Mouse (Mus musculus): ENCODE results near the gene Ak2. TPM values are rescaled to one million over a fixed set of nuclear protein-coding genes. Genes with fewer than 3 reads are reported as not detected.

Gene Ak2
- polyA plus RNA-seq, 1 experiment from 2014 or later = 138 TPM

GRCm38 (mm10) chr4:128984600-128984999, 7.2 kb upstream of the Ak2 start:
- Histone ChIP-seq H3K4me3 (ENCODE audit: low read depth, low read length) (no peak overlapping the region), H3K27ac (replicated peaks) (no peak overlapping the region), H3K4me2 (replicated peaks; ENCODE audit: low read depth) (no peak overlapping the region), H3K36me3 (ENCODE audit: control insufficient read depth, insufficient read depth, low read length) (no peaks in the 10 kb centered on the region), H3K27me3 (ENCODE audit: control insufficient read depth, insufficient read depth, low read length) (no peaks in the 10 kb centered on the region), H3K4me1 (replicated peaks; ENCODE audit: control insufficient read depth, insufficient read depth) (no peaks in the 10 kb centered on the region), H3K9ac (ENCODE audit: low read length) (no peak overlapping the region), H3K9me3 (ENCODE audit: control insufficient read depth, low read length) (no peaks in the 10 kb centered on the region)
- 43% methylated on average over 3 of the region's 3 CpGs for WGBS
- no peak for TF ChIP-seq EP300 (optimal IDR thresholded peaks at IDR 0.05)
- TF ChIP-seq CTCF (IDR thresholded peaks at IDR 0.05; ENCODE audit: low read depth) = no peak
- ATAC-seq (ENCODE audit: low FRiP score, low TSS enrichment) (no peak), DNase-seq (ENCODE audit: low spot score) (no peak)

GRCm38 (mm10) chr4:128988911-128989310, 2.8 kb upstream of the Ak2 start:
- DNase-seq (ENCODE audit: low spot score) (no peak), ATAC-seq (ENCODE audit: low FRiP score, low TSS enrichment) (no peak)
- H3K27me3 ChIP-seq (ENCODE audit: control insufficient read depth, insufficient read depth, low read length) = no peaks in the 10 kb centered on the region
- H3K9ac ChIP-seq (ENCODE audit: low read length) = no peak overlapping the region
- 72% methylated on average over 3 of the region's 3 CpGs for WGBS
- no peaks in the 10 kb centered on the region for H3K9me3 ChIP-seq (ENCODE audit: control insufficient read depth, low read length)
- no peaks in the 10 kb centered on the region; the same call in 1 of the 2 replicates for H3K4me1 ChIP-seq (replicated peaks; ENCODE audit: control insufficient read depth, insufficient read depth)
- TF ChIP-seq CTCF (IDR thresholded peaks at IDR 0.05; ENCODE audit: low read depth) = no peak
- TF ChIP-seq EP300 (optimal IDR thresholded peaks at IDR 0.05) = no peak
- H3K4me3 ChIP-seq (ENCODE audit: low read depth, low read length) = no peak overlapping the region
- H3K36me3 ChIP-seq (ENCODE audit: control insufficient read depth, insufficient read depth, low read length) = no peaks in the 10 kb centered on the region
- no peak overlapping the region for H3K4me2 ChIP-seq (replicated peaks; ENCODE audit: low read depth)
- H3K27ac ChIP-seq (replicated peaks) = no peak overlapping the region

GRCm38 (mm10) chr4:128989678-128990077, 2.1 kb upstream of the Ak2 start:
- no peaks in the 10 kb centered on the region for H3K27me3 ChIP-seq (ENCODE audit: control insufficient read depth, insufficient read depth, low read length)
- no peaks in the 10 kb centered on the region for H3K36me3 ChIP-seq (ENCODE audit: control insufficient read depth, insufficient read depth, low read length)
- H3K4me3 ChIP-seq (ENCODE audit: low read depth, low read length) = no peak overlapping the region
- peak; percentile 68 for DNase-seq (ENCODE audit: low spot score)
- no peaks in the 10 kb centered on the region for H3K9me3 ChIP-seq (ENCODE audit: control insufficient read depth, low read length)
- no peak overlapping the region for H3K27ac ChIP-seq (replicated peaks)
- no peak overlapping the region for H3K4me2 ChIP-seq (replicated peaks; ENCODE audit: low read depth)
- TF ChIP-seq CTCF (IDR thresholded peaks at IDR 0.05; ENCODE audit: low read depth) (no peak), EP300 (optimal IDR thresholded peaks at IDR 0.05) (no peak)
- ATAC-seq (ENCODE audit: low FRiP score, low TSS enrichment) = peak; percentile 46; the same call in 1 of the 2 replicates
- H3K4me1 ChIP-seq (replicated peaks; ENCODE audit: control insufficient read depth, insufficient read depth) = peaks cover 3% of the 10 kb centered on the region; the same call in 1 of the 2 replicates
- WGBS = 55% methylated on average over 11 of the region's 11 CpGs
- no peak overlapping the region for H3K9ac ChIP-seq (ENCODE audit: low read length)

GRCm38 (mm10) chr4:128992176-128992575, 418 bp downstream of the Ak2 start:
- H3K4me2 ChIP-seq (replicated peaks; ENCODE audit: low read depth) = no peak overlapping the region
- WGBS = 96% methylated on average over 3 of the region's 3 CpGs
- H3K27ac ChIP-seq (replicated peaks) = no peak overlapping the region

GRCm38 (mm10) chr4:128993025-128993662, 1.4 kb downstream of the Ak2 start:
- peak overlapping the region; percentile 87 for H3K27ac ChIP-seq (replicated peaks)
- H3K36me3 ChIP-seq (ENCODE audit: control insufficient read depth, insufficient read depth, low read length) = no peaks in the 10 kb centered on the region
- H3K4me3 ChIP-seq (ENCODE audit: low read depth, low read length) = peak overlapping the region; percentile 78
- H3K4me2 ChIP-seq (replicated peaks; ENCODE audit: low read depth) = peak overlapping the region; percentile 79
- peaks cover 3% of the 10 kb centered on the region; the same call in 1 of the 2 replicates for H3K4me1 ChIP-seq (replicated peaks; ENCODE audit: control insufficient read depth, insufficient read depth)
- peak overlapping the region; percentile 74 for H3K9ac ChIP-seq (ENCODE audit: low read length)
- peak; percentile 95 for DNase-seq (ENCODE audit: low spot score)
- H3K27me3 ChIP-seq (ENCODE audit: control insufficient read depth, insufficient read depth, low read length) = no peaks in the 10 kb centered on the region
- WGBS = under 1% methylated on average over 49 of the region's 49 CpGs
- H3K9me3 ChIP-seq (ENCODE audit: control insufficient read depth, low read length) = no peaks in the 10 kb centered on the region
- TF ChIP-seq EP300 (optimal IDR thresholded peaks at IDR 0.05) (no peak), CTCF (IDR thresholded peaks at IDR 0.05; ENCODE audit: low read depth) (no peak)
- ATAC-seq (ENCODE audit: low FRiP score, low TSS enrichment) = peak; percentile 96

More at GRCm38 (mm10) chr4:128992176-128992575, 418 bp downstream of the Ak2 start:
- H3K27me3 ChIP-seq (ENCODE audit: control insufficient read depth, insufficient read depth, low read length) = no peaks in the 10 kb centered on the region
- no peak overlapping the region for H3K4me3 ChIP-seq (ENCODE audit: low read depth, low read length)
- TF ChIP-seq CTCF (IDR thresholded peaks at IDR 0.05; ENCODE audit: low read depth) (no peak), EP300 (optimal IDR thresholded peaks at IDR 0.05) (no peak)
- H3K36me3 ChIP-seq (ENCODE audit: control insufficient read depth, insufficient read depth, low read length) = no peaks in the 10 kb centered on the region
- peaks cover 3% of the 10 kb centered on the region; the same call in 1 of the 2 replicates for H3K4me1 ChIP-seq (replicated peaks; ENCODE audit: control insufficient read depth, insufficient read depth)
- no peak overlapping the region for H3K9ac ChIP-seq (ENCODE audit: low read length)
- DNase-seq (ENCODE audit: low spot score) (no peak), ATAC-seq (ENCODE audit: low FRiP score, low TSS enrichment) (no peak)
- H3K9me3 ChIP-seq (ENCODE audit: control insufficient read depth, low read length) = no peaks in the 10 kb centered on the region

- DNase-seq (ENCODE audit: low spot score) (peak; percentile 53), ATAC-seq (ENCODE audit: low FRiP score, low TSS enrichment) (no peak)
- Histone ChIP-seq H3K27me3 (ENCODE audit: control insufficient read depth, insufficient read depth, low read length) (no peaks in the 10 kb centered on the region), H3K27ac (replicated peaks) (peak overlapping the region; percentile 87), H3K9ac (ENCODE audit: low read length) (peak overlapping the region; percentile 74), H3K4me2 (replicated peaks; ENCODE audit: low read depth) (peak overlapping the region; percentile 79), H3K4me3 (ENCODE audit: low read depth, low read length) (peak overlapping the region; percentile 78), H3K4me1 (replicated peaks; ENCODE audit: control insufficient read depth, insufficient read depth) (peaks cover 3% of the 10 kb centered on the region; the same call in 1 of the 2 replicates), H3K9me3 (ENCODE audit: control insufficient read depth, low read length) (no peaks in the 10 kb centered on the region), H3K36me3 (ENCODE audit: control insufficient read depth, insufficient read depth, low read length) (no peaks in the 10 kb centered on the region)
- 2% methylated on average over 12 of the region's 12 CpGs for WGBS
- TF ChIP-seq CTCF (IDR thresholded peaks at IDR 0.05; ENCODE audit: low read depth) (no peak), EP300 (optimal IDR thresholded peaks at IDR 0.05) (no peak)
These were observed 1.9 kb downstream of the Ak2 start for GRCm38 (mm10) chr4:128993675-128994074.

All from stomach, postnatal 0 days (tissue).